Mouse (Mus musculus) brain, adult 2 months (tissue): Measurements from ENCODE around the gene Dlgap4.
A peak's percentile ranks its signal among the peaks of the same experiment; 100 is the strongest.
"Not testable (repeated sequence)": the region's sequence is repeated elsewhere in the genome, so short reads cannot be mapped to it uniquely, and the experiment has no call there.

Experiments used
- DNase-seq: peaks from one replicate; pipeline ENCODE4 v3.0.0; 2011; ENCODE audit warnings: low read depth, low spot score

Dlgap4 gene

GRCm38 (mm10) chr2:156774035-156774737, 160.7 kb downstream of the Dlgap4 start:
- peak; percentile 61 for DNase-seq

GRCm38 (mm10) chr2:156774738-156775454, 161.4 kb downstream of the Dlgap4 start, which contains the start of gene Myl9:
TSS of gene Myl9 (plus strand) at chr2:156775420.
- DNase-seq: no peak

GRCm38 (mm10) chr2:156775455-156776435, 162.2 kb downstream of the Dlgap4 start:
- DNase-seq: no peak

- no peak for DNase-seq
Observed at GRCm38 (mm10) chr2:156776907-156777306, 163.4 kb downstream of the Dlgap4 start.

GRCm38 (mm10) chr2:156777326-156778004, 164.0 kb downstream of the Dlgap4 start:
- no peak for DNase-seq

GRCm38 (mm10) chr2:156778571-156778970, 165.1 kb downstream of the Dlgap4 start:
- DNase-seq: no peak

GRCm38 (mm10) chr2:156779036-156779435, 165.5 kb downstream of the Dlgap4 start:
- DNase-seq: no peak

- DNase-seq: no peak
Observed at GRCm38 (mm10) chr2:156779488-156779887, 166.0 kb downstream of the Dlgap4 start.

- DNase-seq: no peak
Observed at GRCm38 (mm10) chr2:156780129-156780528, 166.6 kb downstream of the Dlgap4 start.

GRCm38 (mm10) chr2:156780752-156781151, 167.2 kb downstream of the Dlgap4 start:
- no peak for DNase-seq

GRCm38 (mm10) chr2:156781281-156781680, 167.8 kb downstream of the Dlgap4 start:
- no peak for DNase-seq

GRCm38 (mm10) chr2:156781836-156782480, 168.5 kb downstream of the Dlgap4 start:
- DNase-seq: no peak

- no peak for DNase-seq
Observed at GRCm38 (mm10) chr2:156782481-156783348, 169.2 kb downstream of the Dlgap4 start.

- DNase-seq: no peak
Observed at GRCm38 (mm10) chr2:156783349-156783728, 169.8 kb downstream of the Dlgap4 start.

- no peak for DNase-seq
Observed at GRCm38 (mm10) chr2:156784016-156784585, 170.6 kb downstream of the Dlgap4 start.

GRCm38 (mm10) chr2:156784891-156785290, 171.4 kb downstream of the Dlgap4 start:
- DNase-seq: no peak

GRCm38 (mm10) chr2:156786369-156786768, 172.9 kb downstream of the Dlgap4 start:
- DNase-seq: not testable (repeated sequence)

- no peak for DNase-seq
Observed at GRCm38 (mm10) chr2:156787090-156787775, 173.7 kb downstream of the Dlgap4 start.

GRCm38 (mm10) chr2:156787776-156788105, 174.2 kb downstream of the Dlgap4 start:
- DNase-seq: peak; percentile 56
